Mouse (Mus musculus) liver, embryonic 14.5 days (tissue): Measurements from ENCODE around the gene Map6d1. TPM values are rescaled to one million over a fixed set of nuclear protein-coding genes. Genes with fewer than 3 reads are reported as not detected.

Experiments used
- ATAC-seq: fragments of 200-750 bp; cut with Nextera tagmentation; 2 replicates; pipeline ENCODE4 v1.8.0; 2017; ENCODE audit warnings: moderate number of reproducible peaks, mild to moderate bottlenecking, moderate library complexity; ENCODE audit not compliant: insufficient read depth
- DNase-seq, 3 experiments: peaks; one replicate each; pipeline ENCODE4 v3.0.0-alpha.2; 2012 to 2013; ENCODE audit warnings: low read depth in 3 of 3, low spot score in 3 of 3
- H3K27ac ChIP-seq: fragments of 300-500 bp; sonication (generic); 2 replicates; pipeline ENCODE4 v1.5.1; 2014; ENCODE audit warnings: moderate library complexity, mild to moderate bottlenecking, control low read depth, inconsistent platforms
- H3K27me3 ChIP-seq: fragments of 300-500 bp; sonication (generic); 2 replicates; pipeline ENCODE4 v1.6.1; 2014; ENCODE audit warnings: mild to moderate bottlenecking, low read length, moderate library complexity; ENCODE audit not compliant: control insufficient read depth, insufficient read depth
- H3K36me3 ChIP-seq: fragments of 300-500 bp; sonication (generic); replicated peaks from 2 replicates; pipeline ENCODE4 v1.6.1; 2014; ENCODE audit warnings: low read depth; ENCODE audit not compliant: control insufficient read depth, insufficient read depth
- H3K4me1 ChIP-seq, 2 experiments: fragments of 200-500 bp in 1 of 2; fragments of 300-500 bp in 1 of 2; sonication (generic) in 1 of 2; replicated peaks; 2 replicates each; pipeline ENCODE4 v1.6.1; 2012 to 2014; ENCODE audit warnings: antibody characterized with exemption in 1 of 2, inconsistent platforms in 1 of 2, low read length in 1 of 2; ENCODE audit not compliant: control insufficient read depth in 2 of 2, insufficient read depth in 2 of 2
- H3K4me2 ChIP-seq: fragments of 300-500 bp; sonication (generic); 2 replicates; pipeline ENCODE4 v1.6.1; 2014; ENCODE audit warnings: low read depth, mild to moderate bottlenecking, control low read depth, moderate library complexity
- H3K4me3 ChIP-seq, 2 experiments: fragments of 200-500 bp in 1 of 2; fragments of 300-500 bp in 1 of 2; sonication (generic) in 1 of 2; 2 replicates each; pipeline ENCODE4 v1.5.1; 2012 to 2014; ENCODE audit warnings: low read depth in 2 of 2, low read length in 2 of 2, mild to moderate bottlenecking in 2 of 2, control low read depth in 1 of 2, inconsistent platforms in 1 of 2, moderate library complexity in 1 of 2; ENCODE audit not compliant: insufficient read depth in 1 of 2
- H3K9ac ChIP-seq: fragments of 300-500 bp; sonication (generic); replicated peaks from 2 replicates; pipeline ENCODE4 v1.6.1; 2014; ENCODE audit warnings: mild to moderate bottlenecking, control low read depth, moderate library complexity
- H3K9me3 ChIP-seq: fragments of 300-500 bp; sonication (generic); 2 replicates; pipeline ENCODE4 v1.6.1; 2016; ENCODE audit warnings: low read length, mixed read lengths; ENCODE audit not compliant: control insufficient read depth
- CTCF ChIP-seq: IDR thresholded peaks from 2 replicates; pipeline ENCODE4 v1.5.1; 2016; ENCODE audit warnings: antibody characterized with exemption, low read depth, control low read depth
- EP300 ChIP-seq: IDR thresholded peaks from 2 replicates; pipeline ENCODE4 v1.6.1; 2016; ENCODE audit warnings: antibody characterized with exemption, low read depth
- WGBS: fragments of 180-500 bp; shearing (Covaris S2); extraction: QIAGEN DNeasy Blood & Tissue Kit; methylation state at CpG from one replicate; pipeline ENCODE4 v1.1.7; 2014; ENCODE audit not compliant: insufficient replicate concordance; 5-methylcytosine and 5-hydroxymethylcytosine counted together
- polyA plus RNA-seq, 2 experiments: library from polyadenylated mRNA; depleted of rRNA in 1 of 2; stranded (reverse) in 1 of 2; unstranded in 1 of 2; fragments of >200 nt; fragmentation: Nextera tagmentation in 1 of 2; extraction: Ambion mirVana in 1 of 2; gene quantifications; 2 replicates each; pipeline versions ENCODE4 v1.2.1 to v1.2.3; 2012 to 2014

Gene Map6d1
- polyA plus RNA-seq, 2 experiments, result 0.02 TPM; not detected in 1

GRCm38 (mm10) chr16:20213591-20214226 is 27.4 kb downstream of the Map6d1 start:
- H3K9ac ChIP-seq, result no peak overlapping the region
- no peak overlapping the region for H3K4me3 ChIP-seq
- H3K36me3 ChIP-seq, result peaks cover 4% of the 10 kb centered on the region
- no peaks in the 10 kb centered on the region for H3K9me3 ChIP-seq
- 66% methylated on average over 3 of the region's 3 CpGs for WGBS
- ATAC-seq, result no peak
- no peak overlapping the region for H3K4me2 ChIP-seq
- no peaks in the 10 kb centered on the region for H3K27me3 ChIP-seq
- peak; percentile 22 to 28 (median 26) for DNase-seq
- H3K4me1 ChIP-seq, result no peaks in the 10 kb centered on the region
- H3K27ac ChIP-seq, result no peak overlapping the region
- peak; percentile 77 for TF ChIP-seq CTCF
- no peak for TF ChIP-seq EP300

- no peak overlapping the region for H3K4me3 ChIP-seq
- no peaks in the 10 kb centered on the region for H3K9me3 ChIP-seq
- TF ChIP-seq EP300, result no peak
- TF ChIP-seq CTCF, result no peak
- 61% methylated on average over 5 of the region's 5 CpGs for WGBS
- H3K4me1 ChIP-seq, result no peaks in the 10 kb centered on the region; a peak in 1 of 4 replicates
- ATAC-seq, result no peak
- no peak overlapping the region for H3K27ac ChIP-seq
- H3K36me3 ChIP-seq, result peaks cover 3% of the 10 kb centered on the region
- H3K4me2 ChIP-seq, result no peak overlapping the region
- no peaks in the 10 kb centered on the region for H3K27me3 ChIP-seq
- DNase-seq, result no peak
- H3K9ac ChIP-seq, result no peak overlapping the region
Observed at GRCm38 (mm10) chr16:20199501-20200201, 41.5 kb downstream of the Map6d1 start.

DNA sequence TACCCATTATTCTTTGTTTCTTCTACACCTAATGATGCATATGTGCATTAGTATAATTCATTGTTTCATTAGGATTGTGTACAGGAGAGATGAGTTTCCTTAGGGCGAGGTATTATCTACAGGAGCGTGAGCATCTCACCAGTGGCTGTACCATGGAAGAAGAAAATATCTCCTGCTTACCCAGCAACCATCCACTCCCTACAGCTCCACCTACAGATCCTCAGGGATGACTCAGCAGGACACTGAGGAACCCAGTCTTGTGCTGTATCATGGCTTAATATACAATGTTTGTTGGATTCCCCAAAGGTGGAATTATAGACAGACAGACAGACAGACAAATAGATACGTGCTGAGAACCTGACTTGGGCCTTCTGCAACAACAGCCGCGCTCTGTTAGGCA is 44.2 kb downstream of the Map6d1 start:
- Histone ChIP-seq H3K27ac (no peak overlapping the region), H3K9me3 (no peaks in the 10 kb centered on the region), H3K36me3 (peaks cover 2% of the 10 kb centered on the region), H3K4me2 (no peak overlapping the region), H3K4me1 (no peaks in the 10 kb centered on the region; a peak in 1 of 4 replicates), H3K27me3 (no peaks in the 10 kb centered on the region), H3K9ac (no peak overlapping the region), H3K4me3 (no peak overlapping the region)
- WGBS, result 81% methylated on average over 5 of the region's 5 CpGs
- no peak for TF ChIP-seq CTCF
- TF ChIP-seq EP300, result no peak
- DNase-seq (peak in 1 of 3 experiments; percentile 7), ATAC-seq (peak; percentile 62; the same call in 1 of the 2 replicates)

DNA sequence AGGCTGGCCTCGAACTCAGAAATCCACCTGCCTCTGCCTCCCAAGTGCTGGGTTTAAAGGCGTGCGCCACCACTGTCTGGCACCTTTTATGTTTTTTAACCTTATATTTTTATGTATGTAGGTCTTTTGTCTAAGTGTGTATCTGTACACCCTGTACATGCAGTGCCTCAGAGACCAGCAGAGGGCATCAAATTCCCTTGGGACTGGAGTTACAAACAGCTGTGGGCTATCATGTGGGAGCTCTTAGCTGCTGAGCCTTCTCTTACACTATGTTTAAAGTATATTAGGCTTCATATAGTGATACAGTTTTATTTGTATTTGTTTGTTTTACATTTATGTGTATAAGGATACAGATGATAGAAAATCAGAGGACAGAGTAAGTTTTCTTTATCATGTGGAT is 45.6 kb downstream of the Map6d1 start:
- H3K36me3 ChIP-seq, result peaks cover 2% of the 10 kb centered on the region
- no peaks in the 10 kb centered on the region for H3K27me3 ChIP-seq
- H3K4me1 ChIP-seq, result no peaks in the 10 kb centered on the region; a peak in 1 of 4 replicates
- WGBS, result 88% methylated on average over 3 of the region's 3 CpGs
- no peak overlapping the region for H3K9ac ChIP-seq
- no peaks in the 10 kb centered on the region for H3K9me3 ChIP-seq
- DNase-seq, result no peak
- H3K27ac ChIP-seq, result no peak overlapping the region
- TF ChIP-seq EP300 (no peak), CTCF (peak; percentile 31; the same call in 1 of the 2 replicates)
- H3K4me2 ChIP-seq, result no peak overlapping the region
- H3K4me3 ChIP-seq, result no peak overlapping the region
- no peak for ATAC-seq

- Histone ChIP-seq H3K9ac (no peak overlapping the region), H3K4me3 (no peak overlapping the region), H3K27me3 (no peaks in the 10 kb centered on the region), H3K4me2 (no peak overlapping the region), H3K27ac (no peak overlapping the region), H3K36me3 (peaks cover 5% of the 10 kb centered on the region), H3K4me1 (no peaks in the 10 kb centered on the region; a peak in 1 of 4 replicates), H3K9me3 (no peaks in the 10 kb centered on the region)
- ATAC-seq, result no peak
- DNase-seq, result no peak
- TF ChIP-seq CTCF (no peak), EP300 (no peak)
Observed at GRCm38 (mm10) chr16:20192043-20192442, 49.1 kb downstream of the Map6d1 start.
